Mouse (Mus musculus) right cerebral cortex, postnatal 10 days (tissue): ENCODE measurements around the gene Mcpt9.
"Not testable (repeated sequence)": the region's sequence is repeated elsewhere in the genome, so short reads cannot be mapped to it uniquely, and the experiment has no call there.

Source experiments
- DNase-seq, 2 experiments: peaks; one replicate each; pipeline ENCODE4 v3.0.0; 2021; ENCODE audit warnings: low spot score in 2 of 2

Gene Mcpt9

GRCm38 (mm10) chr14:56030395-56030794, at the start of gene Mcpt9:
Gene Mcpt9, minus strand, starts transcription at chr14:56030495.
- DNase-seq: not testable (repeated sequence)

- not testable (repeated sequence) for DNase-seq
These were observed 31.9 kb upstream of the Mcpt9 start, which contains the start of gene Mcpt4 for GRCm38 (mm10) chr14:56062213-56062612. Gene Mcpt4, minus strand, starts transcription at chr14:56062313.

GRCm38 (mm10) chr14:56057722-56058121, 27.4 kb upstream of the Mcpt9 start:
- no peak for DNase-seq

- no peak for DNase-seq
These were observed 25.1 kb upstream of the Mcpt9 start for GRCm38 (mm10) chr14:56055408-56055807.

- not testable (repeated sequence) for DNase-seq
These were observed 11.5 kb upstream of the Mcpt9 start, which contains the start of gene Mcpt2 for GRCm38 (mm10) chr14:56041792-56042191. Gene Mcpt2, plus strand, starts transcription at chr14:56042041.

GRCm38 (mm10) chr14:56034433-56034832, 4.1 kb upstream of the Mcpt9 start:
- DNase-seq: no peak

GRCm38 (mm10) chr14:56021305-56021704, 9.0 kb downstream of the Mcpt9 start:
- DNase-seq: not testable (repeated sequence)

- DNase-seq: peak in 1 of 2 experiments; percentile 17
These were observed 10.8 kb downstream of the Mcpt9 start for GRCm38 (mm10) chr14:56019446-56019845.

DNA sequence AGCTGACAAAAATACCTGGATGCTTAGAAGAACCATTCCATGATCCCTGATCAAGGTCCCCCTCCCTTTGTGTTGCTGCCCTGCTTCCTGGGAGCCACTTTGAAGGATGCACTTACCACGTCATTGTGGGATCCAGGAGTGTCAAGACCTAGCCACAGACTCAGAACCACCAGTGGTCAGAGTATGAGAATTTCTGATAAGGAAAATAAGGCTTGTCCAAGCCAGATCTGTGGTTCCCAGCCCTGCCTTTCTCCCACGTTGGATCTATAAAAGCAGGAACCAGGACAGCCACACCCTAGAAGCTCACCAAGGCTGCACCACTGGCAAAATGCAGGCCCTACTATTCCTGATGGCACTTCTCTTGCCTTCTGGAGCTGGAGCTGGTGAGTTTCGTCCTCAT, 12.6 kb downstream of the Mcpt9 start, which contains the start of gene Mcpt1:
Mcpt1 (plus strand) TSS at position 301 of the 400 bp plus-strand sequence.
- DNase-seq: not testable (repeated sequence)

DNA sequence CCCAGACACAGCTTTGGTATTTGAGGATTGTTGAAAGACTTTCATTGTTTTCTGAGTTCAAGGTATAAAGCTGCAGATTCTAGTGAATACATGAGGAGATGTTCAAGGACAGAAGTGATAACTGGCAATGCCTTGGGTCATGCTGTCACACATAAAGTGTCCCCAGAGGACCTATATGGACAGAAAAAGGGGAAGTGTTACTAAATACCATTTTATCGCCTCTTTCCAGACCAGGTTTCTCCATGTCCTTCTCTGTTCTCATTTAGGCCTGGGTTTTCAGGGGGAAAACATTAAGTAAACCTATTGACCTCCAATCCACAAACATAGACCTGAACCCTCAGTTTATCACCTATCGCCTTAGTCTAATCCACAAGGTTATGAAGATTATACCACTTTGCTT, 16.4 kb downstream of the Mcpt9 start:
- no peak for DNase-seq

DNA sequence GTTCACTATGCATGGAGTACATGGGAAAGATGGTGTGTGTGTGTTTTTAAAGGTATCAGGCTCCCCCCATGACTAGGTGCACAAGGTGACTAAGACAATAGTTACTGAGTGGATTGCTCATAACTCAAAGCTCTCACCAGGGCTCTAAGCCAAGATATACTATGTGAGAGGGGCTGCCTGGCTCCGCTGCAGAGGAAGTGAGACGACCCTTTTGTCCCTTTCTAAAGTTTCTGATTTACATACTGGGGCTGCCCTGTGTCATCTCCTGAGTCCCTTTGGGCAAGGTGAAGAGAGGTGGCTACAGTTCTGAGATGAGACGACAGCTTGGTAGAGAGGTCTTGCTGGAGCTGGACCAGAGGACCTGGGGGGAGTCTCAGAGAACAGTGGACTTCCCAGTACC, 17.1 kb downstream of the Mcpt9 start:
- DNase-seq: no peak

GRCm38 (mm10) chr14:55987464-55987863, 42.8 kb downstream of the Mcpt9 start:
- DNase-seq: not testable (repeated sequence)
